9 mouse cellular contexts compared by ENCODE assay signal in the genomic region with DNA sequence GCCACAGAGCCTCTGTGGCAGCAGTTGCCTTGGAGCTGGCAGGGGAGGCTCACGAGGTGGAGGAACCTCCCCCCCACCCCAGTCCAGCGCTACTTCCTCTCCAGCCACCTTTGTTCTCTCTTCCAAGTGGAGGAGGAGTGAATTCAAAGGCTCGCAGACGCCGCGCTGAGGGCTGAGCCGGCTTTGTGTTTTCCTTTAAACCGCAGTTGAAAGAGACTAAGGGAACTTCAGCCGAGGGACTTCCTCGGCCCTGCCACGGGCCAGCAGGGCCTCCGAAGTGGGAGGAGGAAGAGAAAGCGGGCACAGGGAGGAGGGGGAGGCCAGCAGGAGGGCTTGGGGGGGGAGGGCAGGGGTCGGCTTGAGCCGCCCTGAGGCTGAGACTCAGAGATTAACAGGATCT. TPM values are rescaled to one million over a fixed set of nuclear protein-coding genes. Genes with fewer than 3 reads are reported as not detected.
DNase-seq lines count a peak whose midpoint lies in the region; ATAC-seq and TF ChIP-seq lines count a peak whose summit lies in the region.
"Had no signal": no experiment of that assay in that cellular context is flagged by ENCODE, and none has a peak within 500 bp of the region (broad histone marks: within the 10 kb centered on the region; RNA-seq: fewer than 3 reads in every experiment).

No protein-coding gene starts in this region.

- intact Hi-C loops in left cerebral cortex, postnatal 36 days (cut with DNase I): no loop called here

- 0 out of 2 replicates have a peak overlapping the region, but pooled peaks have one; percentile 0 for H3K4me2 ChIP-seq in hindbrain, embryonic 13.5 days

- no peaks in the 10 kb centered on the region for H3K36me3 ChIP-seq in ES-Bruce4 (ENCODE audit: control insufficient read depth, insufficient read depth, low read length, poor library complexity, severe bottlenecking)
- no peaks in the 10 kb centered on the region for H3K36me3 ChIP-seq in hindbrain, embryonic 13.5 days

- under 1% methylated on average over 12 of the region's 15 CpGs for WGBS in hindbrain, embryonic 13.5 days

- H3K27me3 ChIP-seq in ES-Bruce4 (ENCODE audit: control insufficient read depth, insufficient read depth, low read length, poor library complexity, severe bottlenecking): no peaks in the 10 kb centered on the region
- H3K27me3 ChIP-seq in hindbrain, embryonic 13.5 days: peaks cover 3% of the 10 kb centered on the region; the same call in 1 of the 2 replicates

- no peak overlapping the region for H3K27ac ChIP-seq in ES-Bruce4 (ENCODE audit: insufficient read depth, low read length)
- peak overlapping the region; percentile 69 for H3K27ac ChIP-seq in hindbrain, embryonic 13.5 days
- H3K27ac ChIP-seq: macrophage had no signal

- ATAC-seq in hindbrain, embryonic 13.5 days (ENCODE audit: low FRiP score): 0 out of 2 replicates have a peak, but pooled peaks have one; percentile 15

- H3K4me1 ChIP-seq in ES-Bruce4 (ENCODE audit: control insufficient read depth, insufficient read depth, low read length): peaks cover 3% of the 10 kb centered on the region
- peaks cover 72% of the 10 kb centered on the region for H3K4me1 ChIP-seq in hindbrain, embryonic 13.5 days (replicated peaks)

- no peak for TF ChIP-seq CTCF in ES-Bruce4 (IDR thresholded peaks at IDR 0.05; ENCODE audit: low read depth, low read length)

- TF ChIP-seq EP300 in ES-Bruce4 (IDR thresholded peaks at IDR 0.05; ENCODE audit: insufficient read depth, low read depth, low read length): no peak

- no peak for TF ChIP-seq POLR2A in ES-Bruce4 (IDR thresholded peaks at IDR 0.05; ENCODE audit: insufficient read depth, low read length)

- H3K9ac ChIP-seq in ES-Bruce4 (ENCODE audit: low read depth, poor library complexity, severe bottlenecking): no peak overlapping the region; the same call in 1 of the 2 replicates
- peak overlapping the region; percentile 43; the same call in 1 of the 2 replicates for H3K9ac ChIP-seq in hindbrain, embryonic 13.5 days

- peak; percentile 51 for DNase-seq in brain, adult 2 months (ENCODE audit: low read depth, low spot score)
- peak; percentile 69 for DNase-seq in mesoderm, embryonic 11.5 days (ENCODE audit: low read depth, low spot score)
- DNase-seq in gastrocnemius, adult 8-10 months (ENCODE audit: low spot score in 2 of 2): no peak
- DNase-seq in left cerebral cortex, postnatal 36 days (ENCODE audit: low spot score in 2 of 2): no peak
- DNase-seq in natural killer cell, adult 2 months (ENCODE audit: low spot score in 2 of 2): no peak
- no peak for DNase-seq in right cerebral cortex, postnatal 25 days

- no peaks in the 10 kb centered on the region for H3K9me3 ChIP-seq in ES-Bruce4 (replicated peaks; ENCODE audit: control insufficient read depth, insufficient read depth, low read length, poor library complexity, severe bottlenecking)
- no peaks in the 10 kb centered on the region for H3K9me3 ChIP-seq in hindbrain, embryonic 13.5 days

- H3K4me3 ChIP-seq in ES-Bruce4 (ENCODE audit: low read depth, low read length): peak overlapping the region; percentile 25; the same call in 1 of the 2 replicates
- no peak overlapping the region for H3K4me3 ChIP-seq in hindbrain, embryonic 13.5 days

RNA-seq across cellular contexts. Expression of gene 1700025C18Rik, which starts 43.0 kb away (rescaled TPM):
- polyA plus RNA-seq in ES-Bruce4 (2011; ENCODE audit: insufficient read depth, insufficient read length, low read depth, missing spikeins): not detected in 2 replicates
- polyA plus RNA-seq in hindbrain, embryonic 13.5 days (2015; fragmentation: Nextera tagmentation; extraction: Ambion mirVana): not detected in 2 replicates
- not detected for total RNA-seq in gastrocnemius, adult 8-10 months (2022)
- total RNA-seq in left cerebral cortex, postnatal 36 days (2021): not detected
- polyA plus RNA-seq: macrophage had no signal

Comparison
In these comparisons a context has a peak if more than half of its experiments do, and no peak if none do; other contexts are left out.
1. DNase-seq: peak in brain, adult 2 months (single experiment) and mesoderm, embryonic 11.5 days (single experiment); none in gastrocnemius, adult 8-10 months (0 of 2), left cerebral cortex, postnatal 36 days (0 of 2), natural killer cell, adult 2 months (0 of 2) and right cerebral cortex, postnatal 25 days (single experiment).